Mouse (Mus musculus) myocyte (in vitro differentiated cells): ENCODE data around the gene Arl4c.
A peak's percentile ranks its signal among the peaks of the same experiment; 100 is the strongest.

Source experiments
- E2F4 ChIP-seq: IDR thresholded peaks from one replicate; pipeline ENCODE4 v1.6.1; 2011; ENCODE audit warnings: mild to moderate bottlenecking, control low read depth, moderate library complexity; ENCODE audit not compliant: insufficient read depth
- MAX ChIP-seq: IDR thresholded peaks from one replicate; pipeline ENCODE4 v1.6.1; 2011; ENCODE audit warnings: low read depth, mild to moderate bottlenecking, control low read depth
- POLR2A ChIP-seq: IDR thresholded peaks from one replicate; pipeline ENCODE4 v1.6.1; 2011; ENCODE audit warnings: low read depth, mild to moderate bottlenecking, control low read depth, moderate library complexity; ENCODE audit not compliant: insufficient read length
- POLR2AphosphoS2 ChIP-seq: IDR thresholded peaks from one replicate; pipeline ENCODE4 v1.6.1; 2011; ENCODE audit warnings: low read depth, control low read depth; ENCODE audit not compliant: insufficient read length
- SRF ChIP-seq: IDR thresholded peaks from one replicate; pipeline ENCODE4 v1.6.1; 2011; ENCODE audit warnings: low read depth; ENCODE audit not compliant: control insufficient read depth, insufficient read length
- TCF3 ChIP-seq: IDR thresholded peaks from one replicate; pipeline ENCODE4 v1.6.1; 2011; ENCODE audit warnings: low read depth, control low read depth; ENCODE audit not compliant: insufficient read length
- USF1 ChIP-seq: IDR thresholded peaks from one replicate; pipeline ENCODE4 v1.6.1; 2011; ENCODE audit warnings: low read depth, mild to moderate bottlenecking, control low read depth, moderate library complexity

DNA sequence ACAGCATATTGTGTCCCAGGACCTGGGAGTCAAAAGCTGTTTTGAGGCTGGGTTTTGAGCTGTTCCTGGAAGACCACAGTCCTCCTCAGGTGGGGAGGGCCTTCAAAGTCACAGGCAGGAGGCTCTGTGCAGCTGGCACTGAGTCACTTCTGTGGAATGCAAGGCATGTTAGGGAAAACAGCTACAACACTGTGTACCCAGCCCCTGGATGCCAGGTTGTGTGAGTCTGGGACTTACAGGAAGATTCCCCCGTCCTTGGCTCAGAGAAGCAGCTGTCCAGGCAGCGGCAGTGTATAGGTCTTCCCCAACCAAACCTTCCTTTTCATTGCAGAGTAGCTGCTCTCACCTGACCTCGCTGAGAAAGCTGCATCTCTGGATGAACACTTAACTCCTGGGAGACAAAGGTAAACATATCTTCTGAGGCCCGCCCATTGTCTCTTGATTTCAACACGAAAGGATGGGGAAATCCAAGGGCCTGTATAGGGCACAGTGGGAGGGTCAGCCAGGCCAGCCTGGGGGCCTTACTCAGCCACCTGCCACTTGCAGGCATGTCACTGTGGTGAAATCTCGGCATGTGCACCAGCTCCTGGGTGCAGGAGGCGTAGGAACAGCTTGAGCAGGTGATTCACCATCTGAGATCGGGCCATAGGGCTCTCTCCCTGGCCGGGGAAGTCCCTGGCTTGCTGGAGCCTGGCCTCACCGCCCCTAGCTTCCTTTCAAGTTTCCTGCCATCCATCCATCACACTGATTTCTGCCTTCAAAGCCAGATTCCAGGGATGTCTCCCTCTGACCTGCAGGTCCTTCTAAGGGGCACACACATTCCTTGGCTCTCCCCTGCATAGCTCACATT is 62.4 kb downstream of the Arl4c start:
- TF ChIP-seq POLR2A (no peak), POLR2AphosphoS2 (no peak), TCF3 (peak; percentile 65), E2F4 (no peak), USF1 (no peak), MAX (no peak), SRF (no peak)
